Mouse (Mus musculus) brown adipose tissue, adult 24 weeks (tissue): Measurements from ENCODE around the gene Sox12. TPM values are rescaled to one million over a fixed set of nuclear protein-coding genes. Genes with fewer than 3 reads are reported as not detected.

ENCODE experiments used
- H3K27ac ChIP-seq: fragments of 200-500 bp; replicated peaks from 2 replicates; pipeline ENCODE4 v1.5.1; 2012; ENCODE audit warnings: low read depth, mild to moderate bottlenecking, low read length
- H3K4me1 ChIP-seq: fragments of 200-500 bp; 2 replicates; pipeline ENCODE4 v1.6.1; 2012; ENCODE audit warnings: low read length, mixed read lengths; ENCODE audit not compliant: control insufficient read depth, insufficient read depth, insufficient read length
- H3K4me3 ChIP-seq: fragments of 200-500 bp; 2 replicates; pipeline ENCODE4 v1.5.1; 2012; ENCODE audit warnings: low read depth, mild to moderate bottlenecking, low read length, moderate library complexity; ENCODE audit not compliant: insufficient read depth
- polyA plus RNA-seq: library from polyadenylated mRNA; stranded (reverse); fragments of >200 nt; gene quantifications from 2 replicates; pipeline ENCODE4 v1.2.4, GENCODE M21; 2012; ENCODE audit not compliant: missing spikeins, insufficient read depth, insufficient read length

Sox12 gene
- polyA plus RNA-seq, 1 experiment, result 0.99 TPM

DNA sequence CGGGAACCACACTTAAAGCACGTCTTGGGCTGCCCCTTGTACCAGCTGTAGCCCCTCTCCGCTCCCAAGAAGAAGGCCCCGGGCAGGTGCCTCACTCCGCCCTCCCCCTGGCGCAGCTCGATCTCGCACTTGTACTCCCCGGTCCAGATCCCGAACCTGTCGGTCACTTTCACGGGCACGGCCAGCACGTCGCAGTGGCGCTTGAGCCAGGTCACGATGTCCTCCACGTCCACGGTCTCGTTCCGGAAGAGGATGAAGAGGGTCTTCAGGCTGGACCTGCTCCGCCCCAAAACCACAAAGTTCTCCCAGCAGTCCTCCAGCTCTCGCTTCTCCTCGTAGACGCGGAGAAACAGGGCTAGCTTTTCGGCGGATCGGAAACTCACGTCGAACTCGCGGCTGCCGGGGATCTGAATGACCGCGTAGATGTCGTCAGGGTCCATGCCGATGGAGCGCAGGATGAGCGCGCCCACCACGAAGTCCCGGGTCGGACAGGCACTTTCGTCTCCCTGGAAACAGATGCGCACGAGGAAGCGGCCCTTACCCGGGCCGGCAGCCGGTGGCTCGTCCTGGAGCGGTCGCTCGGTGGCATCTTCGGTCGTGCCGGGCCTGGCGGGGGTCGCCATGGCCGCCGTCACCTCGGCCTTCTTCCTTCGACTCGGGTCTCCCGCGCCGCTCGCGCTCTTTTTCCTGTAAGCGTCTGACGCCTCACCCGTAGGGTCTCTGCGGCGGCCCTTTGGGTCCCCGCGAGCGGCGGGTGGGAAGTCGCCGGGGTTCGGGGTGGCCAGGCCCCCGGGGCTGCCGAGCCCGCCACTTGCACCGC is 16.1 kb upstream of the Sox12 start:
- H3K4me1 ChIP-seq, result peaks cover 6% of the 10 kb centered on the region
- H3K27ac ChIP-seq, result peak overlapping the region; percentile 33; the same call in 1 of the 2 replicates
- peak overlapping the region; percentile 91 for H3K4me3 ChIP-seq

DNA sequence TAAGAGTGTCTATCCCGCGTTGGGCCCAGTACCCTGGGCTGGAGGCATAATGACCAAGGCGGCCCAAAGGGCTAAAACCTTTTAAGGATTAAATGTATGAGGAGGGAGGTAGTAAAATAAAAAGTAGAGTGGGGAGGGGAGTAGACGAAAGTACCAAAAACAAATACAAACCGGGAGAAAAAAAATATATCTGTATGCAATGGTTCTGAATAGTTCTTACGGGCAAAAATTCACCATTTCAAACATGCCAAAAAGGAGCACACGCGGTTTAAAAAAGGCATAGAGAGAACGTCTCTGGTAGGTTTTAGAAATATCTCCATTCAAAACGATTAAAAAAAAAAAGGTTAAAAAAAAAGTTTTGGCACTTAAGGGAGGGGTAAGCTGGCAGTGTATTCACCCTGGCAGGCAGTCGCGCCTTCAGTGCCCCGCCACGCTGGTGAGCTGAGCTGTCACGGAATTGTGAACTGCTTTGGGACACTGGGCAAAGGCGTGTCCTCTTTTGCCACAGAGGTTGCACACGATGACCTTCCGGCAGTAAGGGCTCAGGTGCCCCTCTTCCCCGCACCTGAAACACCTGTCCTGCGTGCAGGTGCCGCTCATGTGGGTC is 15.4 kb upstream of the Sox12 start:
- Histone ChIP-seq H3K4me1 (peaks cover 6% of the 10 kb centered on the region), H3K27ac (no peak overlapping the region), H3K4me3 (peak overlapping the region; percentile 91)

DNA sequence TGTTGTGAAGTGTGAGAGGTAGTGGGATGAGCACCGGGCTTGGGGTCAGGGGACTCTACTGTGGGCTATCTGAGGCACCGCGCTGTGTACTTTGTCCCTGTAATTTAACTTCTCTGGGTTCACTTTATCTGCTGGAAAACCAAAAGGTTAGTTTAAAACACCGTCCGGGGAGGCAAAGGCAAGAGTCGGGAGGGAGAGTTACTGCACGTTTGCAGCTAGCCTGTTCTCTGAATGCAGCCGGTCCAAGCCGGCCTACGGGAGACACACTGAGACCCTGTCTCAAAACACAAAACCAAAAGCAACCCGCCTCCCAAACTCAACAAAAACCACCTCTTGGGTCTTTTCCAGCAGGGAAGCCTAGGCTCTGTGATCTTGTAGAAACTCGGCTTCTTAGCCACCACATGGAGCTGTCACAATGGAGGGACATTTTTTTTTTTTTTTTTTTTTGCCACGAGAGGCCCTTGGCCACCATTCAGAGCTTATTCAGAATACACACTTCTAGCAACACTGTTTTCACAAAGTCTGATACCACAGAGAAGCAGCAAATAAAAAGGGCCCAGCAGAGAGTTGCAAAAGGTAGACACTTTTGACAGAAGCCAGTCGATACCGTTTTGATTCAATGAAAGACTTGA is 14.8 kb upstream of the Sox12 start:
- H3K4me3 ChIP-seq, result no peak overlapping the region
- peaks cover 6% of the 10 kb centered on the region for H3K4me1 ChIP-seq
- no peak overlapping the region for H3K27ac ChIP-seq

DNA sequence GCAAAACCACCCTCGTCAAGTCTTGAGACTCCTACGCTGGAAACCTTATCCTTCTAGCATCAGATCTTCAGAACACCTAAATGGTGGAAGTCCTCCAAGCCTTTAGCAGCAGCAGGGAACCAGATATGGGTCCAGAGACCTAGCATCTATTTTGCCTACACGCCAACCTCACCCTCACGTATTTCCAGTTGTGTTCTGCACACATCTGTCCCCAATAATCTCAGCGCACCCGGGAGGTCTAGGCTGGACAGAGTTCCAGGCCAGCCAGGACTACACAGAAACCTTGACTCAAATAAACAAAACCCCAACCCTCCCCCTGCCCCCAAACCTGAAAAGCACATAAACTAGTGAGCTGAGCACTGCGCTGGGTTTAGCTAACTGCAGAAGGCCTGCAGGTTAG is 13.6 kb upstream of the Sox12 start:
- no peak overlapping the region; the same call in 1 of the 2 replicates for H3K27ac ChIP-seq

DNA sequence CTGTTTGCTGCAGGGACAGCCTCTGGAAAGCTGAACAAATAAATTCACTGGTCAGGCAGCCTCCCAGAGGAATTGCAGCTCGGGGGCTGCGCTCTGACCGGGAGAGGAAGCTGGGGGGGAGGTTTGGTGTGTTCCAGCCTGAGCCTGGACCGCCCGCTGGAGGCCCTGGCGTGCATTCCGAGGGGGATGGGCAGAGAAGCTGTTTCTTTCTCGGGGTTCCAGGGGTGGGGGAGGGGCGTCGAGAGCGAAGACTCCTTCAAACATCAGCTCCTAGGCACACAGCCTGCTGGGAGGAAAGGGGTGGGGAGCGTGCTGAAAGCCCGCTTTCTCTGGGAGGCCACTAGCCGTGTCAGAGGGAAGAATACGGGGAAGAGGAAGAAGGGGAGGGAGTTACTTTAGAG is 13.1 kb upstream of the Sox12 start:
- Histone ChIP-seq H3K4me1 (peaks cover 6% of the 10 kb centered on the region), H3K4me3 (peak overlapping the region; percentile 10; the same call in 1 of the 2 replicates), H3K27ac (no peak overlapping the region)

More for the DNA sequence above, 13.6 kb upstream of the Sox12 start:
- H3K4me3 ChIP-seq, result peak overlapping the region; percentile 10; the same call in 1 of the 2 replicates
- H3K4me1 ChIP-seq, result peaks cover 6% of the 10 kb centered on the region

DNA sequence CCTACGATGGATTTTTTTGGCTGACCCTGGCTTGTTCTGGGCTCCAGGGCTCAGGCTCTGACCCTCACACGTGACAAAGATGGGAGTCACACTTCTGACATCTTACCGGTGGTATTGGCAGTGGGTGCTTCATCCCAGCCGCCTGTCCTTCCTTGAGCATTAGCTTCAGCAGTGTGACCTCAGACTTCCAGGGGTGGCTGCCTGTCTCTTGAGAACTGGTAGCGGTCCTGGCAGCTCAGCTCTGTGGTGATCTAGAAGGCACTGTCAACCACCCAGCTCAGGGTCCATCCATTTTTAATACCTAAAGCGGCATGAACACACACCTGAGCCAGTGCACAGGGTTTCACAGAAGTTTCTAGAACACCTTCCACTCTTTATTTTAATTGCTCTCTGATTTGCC is 11.9 kb upstream of the Sox12 start:
- no peak overlapping the region for H3K4me3 ChIP-seq
- peaks cover 6% of the 10 kb centered on the region for H3K4me1 ChIP-seq
- H3K27ac ChIP-seq, result no peak overlapping the region

DNA sequence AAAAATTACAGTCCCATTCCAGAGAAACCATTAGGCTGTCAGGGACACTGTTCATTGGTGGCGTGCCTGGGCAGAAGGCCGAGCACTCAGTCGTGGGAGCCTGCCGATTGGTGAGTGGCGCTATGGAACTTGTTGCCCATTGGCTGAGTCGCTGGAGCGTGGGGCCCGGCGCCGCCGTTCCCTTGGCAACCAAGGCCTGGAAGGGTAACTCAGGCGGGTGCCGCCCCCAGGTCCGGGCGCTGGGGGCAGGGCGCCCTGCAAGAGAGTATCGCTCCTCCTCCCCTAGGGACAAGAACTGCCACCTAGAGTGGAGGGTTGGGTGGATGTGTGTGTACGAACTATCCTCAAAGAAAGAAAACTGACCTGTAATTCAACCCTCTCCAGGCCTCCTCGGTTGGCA is 8.3 kb upstream of the Sox12 start:
- Histone ChIP-seq H3K4me3 (peak overlapping the region; percentile 43), H3K4me1 (no peaks in the 10 kb centered on the region), H3K27ac (no peak overlapping the region)

DNA sequence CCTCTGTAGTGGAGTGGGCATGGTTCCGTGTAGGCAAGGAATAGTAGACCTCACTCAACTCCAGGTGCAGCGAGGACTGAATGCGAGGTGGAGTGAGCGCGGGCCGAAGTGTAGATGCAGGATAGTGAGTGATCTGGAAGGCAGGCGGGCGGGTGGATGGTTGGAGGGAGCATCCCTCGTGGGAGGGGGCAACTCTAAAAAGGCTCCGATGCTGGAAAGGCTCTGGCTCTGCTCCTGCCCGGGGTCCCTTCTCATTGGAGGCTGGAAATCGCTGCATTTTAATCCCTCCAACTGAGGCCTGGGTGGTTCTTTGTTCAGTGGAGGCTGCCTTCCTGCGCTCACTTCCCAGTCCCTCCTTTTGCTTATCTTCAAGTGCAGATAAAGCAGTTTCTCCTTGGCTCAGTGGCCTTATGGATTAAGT is 1.3 kb upstream of the Sox12 start:
- Histone ChIP-seq H3K27ac (no peak overlapping the region), H3K4me1 (no peaks in the 10 kb centered on the region)

DNA sequence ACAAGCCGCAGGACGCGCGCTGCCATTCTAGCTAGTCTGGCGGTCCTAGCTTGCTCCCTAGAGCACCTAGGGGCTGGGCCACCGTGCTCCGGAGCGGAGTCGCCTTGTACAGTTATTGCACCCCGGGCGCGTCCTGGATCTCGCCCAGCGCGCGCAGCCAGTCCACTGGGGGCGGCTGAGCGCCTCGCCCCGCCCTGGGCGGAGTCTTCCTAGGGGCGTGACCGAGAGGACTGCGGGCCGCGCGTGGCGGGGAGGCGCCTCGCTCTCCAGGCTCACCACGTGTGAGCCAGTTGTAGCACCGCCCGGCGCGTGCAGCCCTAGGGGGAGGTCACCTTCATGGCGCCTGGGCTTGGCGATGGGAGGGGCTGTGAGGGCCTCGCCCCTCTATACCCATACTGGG is 828 bp upstream of the Sox12 start:
- peak overlapping the region; percentile 68 for H3K4me3 ChIP-seq
- H3K27ac ChIP-seq, result no peak overlapping the region

More for the DNA sequence above, 1.3 kb upstream of the Sox12 start:
- H3K4me3 ChIP-seq, result peak overlapping the region; percentile 43

DNA sequence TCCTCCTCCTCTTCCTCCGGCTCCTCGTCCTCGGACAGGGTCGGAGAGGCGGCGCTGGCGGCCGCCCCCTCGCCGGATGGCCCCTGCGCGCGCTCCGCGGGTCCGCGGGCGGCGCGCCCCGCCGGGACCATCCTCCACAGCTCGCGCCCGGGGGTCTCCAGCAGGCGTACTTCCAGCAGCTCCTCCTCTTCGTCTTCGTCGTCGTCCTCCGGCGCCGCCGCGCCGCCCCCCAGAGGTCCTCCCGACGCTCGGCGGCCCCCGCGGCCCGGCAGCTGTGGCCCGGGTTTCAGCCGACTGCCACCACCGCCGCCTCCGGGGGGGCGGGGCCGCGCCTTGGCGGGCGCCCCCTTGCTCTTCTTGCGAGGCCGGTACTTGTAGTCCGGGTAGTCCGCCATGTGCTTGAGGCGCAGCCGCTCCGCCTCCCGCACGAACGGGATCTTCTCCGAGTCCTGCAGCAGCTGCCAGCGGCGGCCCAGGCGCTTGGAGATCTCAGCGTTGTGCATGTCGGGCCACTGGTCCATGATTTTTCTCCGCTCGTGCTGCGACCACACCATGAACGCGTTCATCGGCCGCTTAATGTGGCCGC is 766 bp downstream of the Sox12 start:
- H3K4me3 ChIP-seq, result peak overlapping the region; percentile 68
- no peaks in the 10 kb centered on the region for H3K4me1 ChIP-seq

More for the DNA sequence above, 828 bp upstream of the Sox12 start:
- no peaks in the 10 kb centered on the region for H3K4me1 ChIP-seq

DNA sequence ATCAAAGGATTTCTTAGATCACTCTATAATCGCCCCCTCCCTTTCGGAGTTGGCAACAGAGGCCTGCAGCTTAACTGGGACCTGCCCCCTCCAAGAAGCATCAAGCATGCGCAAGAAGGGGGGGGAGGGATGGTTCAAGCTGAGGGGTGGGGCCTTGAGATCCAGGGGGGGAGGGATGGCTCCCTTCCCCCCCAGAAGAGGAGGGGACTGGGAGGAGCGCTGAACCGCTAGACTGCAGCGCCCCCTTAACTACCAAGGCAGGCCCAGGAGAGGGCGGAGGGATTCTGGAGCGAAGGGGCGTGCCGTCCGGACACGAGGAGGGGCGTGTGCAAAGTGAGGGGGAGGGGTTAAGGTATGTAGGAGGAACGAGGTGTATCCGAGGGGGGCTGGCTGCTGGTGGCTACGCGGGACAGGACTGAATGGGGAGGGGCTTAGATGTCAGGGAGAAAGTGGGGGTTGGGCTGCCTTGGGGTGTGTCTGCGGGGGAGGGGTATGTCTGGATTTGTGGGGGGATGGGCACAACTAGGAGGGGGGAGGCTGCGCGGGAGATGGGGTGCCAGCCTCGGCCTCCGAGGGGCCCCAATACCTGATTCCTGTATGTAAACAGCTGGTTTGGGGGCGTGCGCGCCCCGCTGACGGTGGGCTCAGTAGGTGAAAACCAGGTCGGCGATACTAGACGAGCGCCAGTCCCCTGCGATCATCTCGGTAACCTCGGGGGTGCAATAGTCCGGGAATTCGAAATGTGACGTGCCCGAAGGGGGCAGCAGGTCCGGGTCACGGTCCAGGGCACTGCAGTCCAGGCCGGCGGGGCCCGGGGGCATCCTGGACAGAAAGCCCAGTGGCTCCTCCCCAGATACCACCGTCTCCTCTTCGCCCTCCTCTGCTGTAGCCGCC is 1.5 kb downstream of the Sox12 start:
- no peak overlapping the region for H3K27ac ChIP-seq
- H3K4me3 ChIP-seq, result peak overlapping the region; percentile 68
- H3K4me1 ChIP-seq, result no peaks in the 10 kb centered on the region

More for the DNA sequence above, 766 bp downstream of the Sox12 start:
- no peak overlapping the region for H3K27ac ChIP-seq

DNA sequence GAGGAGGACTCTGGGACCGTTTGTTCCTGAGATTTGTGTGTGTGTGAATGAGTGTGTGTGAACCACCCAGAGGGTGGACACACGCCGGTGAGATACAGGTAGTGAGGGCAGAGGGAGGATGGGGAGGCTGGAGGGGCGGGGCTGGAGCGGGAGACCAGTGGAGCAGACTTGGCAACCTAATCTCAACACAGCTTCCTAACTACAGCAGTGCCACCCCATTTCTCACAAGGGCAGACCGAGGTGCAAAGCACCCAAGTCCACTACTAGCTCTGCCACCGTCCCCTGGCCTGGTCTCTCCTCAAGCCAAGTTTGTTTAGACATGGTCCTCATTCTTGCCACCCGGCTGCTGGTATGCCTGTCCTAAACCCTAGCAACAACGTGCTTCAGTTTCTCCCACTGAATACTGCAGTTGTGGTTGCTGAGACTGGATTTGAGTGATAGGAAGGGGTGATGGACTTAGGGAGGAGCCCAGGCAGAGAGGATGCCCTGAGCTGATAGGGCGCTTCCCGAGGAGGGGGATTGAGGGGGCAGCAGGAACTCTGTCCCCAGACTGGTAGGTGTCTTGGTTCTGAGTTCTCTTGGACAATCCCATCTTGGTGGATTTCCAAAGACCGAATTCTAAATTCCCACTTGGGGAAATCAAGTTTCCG is 2.5 kb downstream of the Sox12 start:
- Histone ChIP-seq H3K4me3 (no peak overlapping the region), H3K4me1 (no peaks in the 10 kb centered on the region), H3K27ac (no peak overlapping the region)

DNA sequence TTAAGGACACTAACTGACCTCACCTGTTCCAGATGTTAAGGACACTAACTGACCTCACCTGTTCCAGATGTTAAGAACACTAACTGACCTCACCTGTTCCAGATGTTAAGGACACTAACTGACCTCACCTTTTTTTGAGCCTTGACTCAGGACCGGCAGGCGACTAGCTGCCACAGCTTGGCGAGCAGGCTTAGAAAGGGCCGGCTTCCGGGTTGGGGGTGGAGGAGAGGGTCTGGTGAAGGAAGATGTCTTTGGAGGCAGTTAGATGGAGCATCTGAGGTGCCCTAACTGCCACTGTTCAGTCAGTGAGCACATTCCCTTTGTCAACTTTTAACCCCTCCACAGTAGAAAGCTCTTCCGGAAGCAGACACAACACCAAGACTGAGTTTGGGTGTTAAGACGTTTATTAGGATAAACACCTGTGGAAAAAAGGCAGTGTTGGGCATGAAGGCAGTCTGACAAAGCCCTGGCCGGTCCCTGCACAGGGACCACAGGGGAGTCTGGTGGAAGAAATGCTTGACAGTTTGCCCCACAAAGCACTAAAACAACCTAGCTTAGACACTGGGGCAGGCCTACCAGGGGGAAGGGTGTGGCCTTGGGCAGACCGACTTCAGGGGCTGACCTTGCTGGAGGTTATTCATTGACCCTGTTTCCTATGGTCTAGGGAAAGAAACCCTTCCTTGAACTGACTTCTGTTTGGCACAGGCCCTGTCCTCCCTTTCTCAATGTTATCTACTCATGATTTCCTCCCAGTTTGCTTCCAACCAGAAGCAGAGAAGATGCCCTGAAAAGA is 4.4 kb downstream of the Sox12 start:
- no peaks in the 10 kb centered on the region for H3K4me1 ChIP-seq
- H3K4me3 ChIP-seq, result no peak overlapping the region
- H3K27ac ChIP-seq, result no peak overlapping the region
